Mouse (Mus musculus) CH12.LX (cell line): ENCODE data around the gene Sec16a. TPM values are rescaled to one million over a fixed set of nuclear protein-coding genes. Genes with fewer than 3 reads are reported as not detected.

Experiments used
- DNase-seq: peaks from one replicate; pipeline ENCODE4 v3.0.0-alpha.2; 2013; ENCODE audit errors: extremely low read depth
- H3K27ac ChIP-seq: 2 replicates; pipeline ENCODE4 v1.5.1; 2012; ENCODE audit warnings: low read depth, mild to moderate bottlenecking, control low read depth, moderate library complexity; ENCODE audit not compliant: insufficient read depth
- H3K27me3 ChIP-seq: replicated peaks from 2 replicates; pipeline ENCODE3; 2012; ENCODE audit warnings: inconsistent platforms
- H3K36me3 ChIP-seq, 2 experiments: replicated peaks in 1 of 2; 2 replicates each; pipeline versions ENCODE3 to v1.6.1; 2012; ENCODE audit warnings: inconsistent platforms in 1 of 2, low read length in 1 of 2, mild to moderate bottlenecking in 1 of 2, mixed read lengths in 1 of 2, moderate library complexity in 1 of 2; ENCODE audit not compliant: control insufficient read depth in 1 of 2, insufficient read depth in 1 of 2
- H3K4me1 ChIP-seq, 2 experiments: 2 replicates each; pipeline ENCODE4 v1.6.1; 2012; ENCODE audit warnings: inconsistent platforms in 1 of 2, moderate library complexity in 1 of 2; ENCODE audit not compliant: insufficient read depth in 2 of 2, control insufficient read depth in 1 of 2
- H3K4me2 ChIP-seq: 2 replicates; pipeline ENCODE4 v1.6.1; 2012; ENCODE audit warnings: low read depth, mild to moderate bottlenecking, control low read depth; ENCODE audit not compliant: poor library complexity, insufficient read depth, severe bottlenecking
- H3K4me3 ChIP-seq, 3 experiments: fragments of 150-350 bp in 1 of 3; sonication (generic) in 1 of 3; replicated peaks in 1 of 3; 2 replicates each; pipeline versions ENCODE3 to v1.5.1; 2011 to 2012; ENCODE audit warnings: low read depth in 2 of 3, low read length in 2 of 3, mild to moderate bottlenecking in 2 of 3, moderate library complexity in 2 of 3, control low read depth in 1 of 3, improper control_type of control experiment in 1 of 3, inconsistent platforms in 1 of 3, mixed read lengths in 1 of 3; ENCODE audit not compliant: poor library complexity in 1 of 3
- H3K79me2 ChIP-seq: replicated peaks from 2 replicates; pipeline ENCODE4 v1.6.1; 2012; ENCODE audit warnings: mild to moderate bottlenecking, moderate library complexity; ENCODE audit not compliant: control insufficient read depth, poor library complexity, insufficient read depth, severe bottlenecking; ENCODE audit errors: extremely low read depth
- H3K9ac ChIP-seq: 2 replicates; pipeline ENCODE4 v1.6.1; 2012; ENCODE audit warnings: low read depth, mild to moderate bottlenecking, control low read depth, moderate library complexity; ENCODE audit not compliant: insufficient read depth
- H3K9me3 ChIP-seq: replicated peaks from 2 replicates; pipeline ENCODE3; 2012; ENCODE audit warnings: low read length, inconsistent platforms, mixed read lengths
- BHLHE40 ChIP-seq: IDR thresholded peaks from 2 replicates; pipeline ENCODE4 v1.6.1; 2011; ENCODE audit warnings: mild to moderate bottlenecking, low read depth, low read length, improper control_type of control experiment
- CHD2 ChIP-seq: IDR thresholded peaks from 2 replicates; pipeline ENCODE4 v1.6.1; 2011; ENCODE audit warnings: low read length, improper control_type of control experiment
- EP300 ChIP-seq: IDR thresholded peaks from 2 replicates; pipeline ENCODE4 v1.6.1; 2011; ENCODE audit warnings: low read length, improper control_type of control experiment
- GABPA ChIP-seq: IDR thresholded peaks from 2 replicates; pipeline ENCODE4 v1.6.1; 2012; ENCODE audit warnings: low read depth, low read length, improper control_type of control experiment, inconsistent platforms; ENCODE audit not compliant: insufficient replicate concordance
- IRF4 ChIP-seq: IDR thresholded peaks from 2 replicates; pipeline ENCODE4 v1.6.1; 2014; ENCODE audit warnings: low read depth, mild to moderate bottlenecking, inconsistent platforms, low read length, improper control_type of control experiment
- JUN ChIP-seq: IDR thresholded peaks from 2 replicates; pipeline ENCODE4 v1.6.1; 2011; ENCODE audit warnings: low read depth, mild to moderate bottlenecking, low read length, improper control_type of control experiment, moderate library complexity; ENCODE audit not compliant: insufficient read depth
- JUND ChIP-seq: conservative IDR thresholded peaks from 2 replicates; pipeline ENCODE4 v1.6.1; 2011; ENCODE audit warnings: low read depth, low read length, improper control_type of control experiment
- KAT2A ChIP-seq: IDR thresholded peaks from 2 replicates; pipeline ENCODE4 v1.6.1; 2012; ENCODE audit warnings: low read length, improper control_type of control experiment, inconsistent platforms; ENCODE audit not compliant: insufficient replicate concordance
- MAFK ChIP-seq: IDR thresholded peaks from 2 replicates; pipeline ENCODE4 v1.6.1; 2011; ENCODE audit warnings: low read length, improper control_type of control experiment; ENCODE audit not compliant: insufficient replicate concordance
- MAX ChIP-seq: IDR thresholded peaks from 2 replicates; pipeline ENCODE4 v1.6.1; 2011; ENCODE audit warnings: low read length, improper control_type of control experiment
- MAZ ChIP-seq: IDR thresholded peaks from 2 replicates; pipeline ENCODE4 v1.6.1; 2012; ENCODE audit warnings: low read depth, mild to moderate bottlenecking, inconsistent platforms, low read length, improper control_type of control experiment, moderate library complexity
- MEF2A ChIP-seq: IDR thresholded peaks from 2 replicates; pipeline ENCODE4 v1.6.1; 2014; ENCODE audit warnings: low read depth, mild to moderate bottlenecking, inconsistent platforms, low read length, improper control_type of control experiment, borderline replicate concordance
- MYC ChIP-seq: IDR thresholded peaks from 2 replicates; pipeline ENCODE4 v1.6.1; 2011; ENCODE audit warnings: low read depth, mild to moderate bottlenecking, improper control_type of control experiment, low read length
- NELFE ChIP-seq: IDR thresholded peaks from 2 replicates; pipeline ENCODE4 v1.6.1; 2011; ENCODE audit warnings: low read depth, low read length, improper control_type of control experiment
- POLR2A ChIP-seq: IDR thresholded peaks from 2 replicates; pipeline ENCODE4 v1.6.1; 2011; ENCODE audit warnings: low read depth, mild to moderate bottlenecking, improper control_type of control experiment, low read length
- POLR2AphosphoS2 ChIP-seq: IDR thresholded peaks from 2 replicates; pipeline ENCODE4 v1.6.1; 2011; ENCODE audit warnings: low read depth, low read length, improper control_type of control experiment
- RAD21 ChIP-seq: IDR thresholded peaks from 2 replicates; pipeline ENCODE4 v1.6.1; 2011; ENCODE audit warnings: low read depth, mild to moderate bottlenecking, low read length, improper control_type of control experiment, moderate library complexity
- RCOR1 ChIP-seq: conservative IDR thresholded peaks from 2 replicates; pipeline ENCODE4 v1.6.1; 2012; ENCODE audit warnings: low read depth, mild to moderate bottlenecking, inconsistent platforms, low read length, improper control_type of control experiment
- SIN3A ChIP-seq: IDR thresholded peaks from 2 replicates; pipeline ENCODE4 v1.6.1; 2012; ENCODE audit warnings: low read length, improper control_type of control experiment, inconsistent platforms
- TBP ChIP-seq: conservative IDR thresholded peaks from 2 replicates; pipeline ENCODE4 v1.6.1; 2011; ENCODE audit warnings: low read depth, low read length, improper control_type of control experiment
- TCF12 ChIP-seq: IDR thresholded peaks from 2 replicates; pipeline ENCODE4 v1.6.1; 2014; ENCODE audit warnings: low read depth, mild to moderate bottlenecking, inconsistent platforms, low read length, improper control_type of control experiment
- UBTF ChIP-seq: IDR thresholded peaks from 2 replicates; pipeline ENCODE4 v1.6.1; 2012; ENCODE audit warnings: low read depth, mild to moderate bottlenecking, inconsistent platforms, low read length, improper control_type of control experiment, moderate library complexity
- USF2 ChIP-seq: conservative IDR thresholded peaks from 2 replicates; pipeline ENCODE4 v1.6.1; 2011; ENCODE audit warnings: low read depth, low read length, improper control_type of control experiment
- ZC3H11A ChIP-seq: IDR thresholded peaks from 2 replicates; pipeline ENCODE4 v1.6.1; 2012; ENCODE audit warnings: low read depth, mild to moderate bottlenecking, inconsistent platforms, low read length, improper control_type of control experiment
- ZMIZ1 ChIP-seq: IDR thresholded peaks from 2 replicates; pipeline ENCODE4 v1.6.1; 2012; ENCODE audit warnings: low read depth, mild to moderate bottlenecking, inconsistent platforms, low read length, improper control_type of control experiment
- ZNF384 ChIP-seq: IDR thresholded peaks from 2 replicates; pipeline ENCODE4 v1.6.1; 2012; ENCODE audit warnings: low read depth, low read length, improper control_type of control experiment, inconsistent platforms
- dilution Hi-C: fragments of 300-500 bp; cut with MboI; formaldehyde crosslinking; loops from 2 replicates; pipeline ENCODE4 v1.14.3; 2020; ENCODE audit warnings: low sequenced_read_pairs; ENCODE audit not compliant: extremely low pct_unique_long_range_greater_than_20kb, extremely low pct_ligation_motif_present
- in situ Hi-C: fragments of 300-500 bp; cut with MboI; formaldehyde crosslinking; loops from 3 replicates; pipeline ENCODE4 v1.14.3; 2019; ENCODE audit warnings: low sequenced_read_pairs, low pct_ligation_motif_present, low pct_unique_long_range_greater_than_20kb, mixed read lengths
- polyA plus RNA-seq: library from polyadenylated mRNA; unstranded; fragments of >175 nt; gene quantifications from 2 replicates; pipeline ENCODE4 v1.2.1, GENCODE M21; 2012; ENCODE audit warnings: low read depth; ENCODE audit not compliant: insufficient read length
- total RNA-seq, 2 experiments: library from RNA; depleted of rRNA; stranded (reverse); fragments of 300-350 nt in 1 of 2; fragments of >200 nt in 1 of 2; gene quantifications; 2 replicates each; pipeline ENCODE4 v1.2.3; 2012 to 2014

The Sec16a gene
- total and polyA plus RNA-seq, 3 experiments: 22.8 to 38.9 (median 31.8) TPM

- Histone ChIP-seq H3K79me2 (no peaks in the 10 kb centered on the region), H3K4me2 (no peak overlapping the region), H3K4me3 (no peak overlapping the region), H3K27ac (no peak overlapping the region), H3K4me1 (peaks cover 10 to 35% of the 10 kb centered on the region in 2 experiments), H3K27me3 (no peaks in the 10 kb centered on the region), H3K9ac (no peak overlapping the region), H3K36me3 (peaks cover 45 to 82% of the 10 kb centered on the region in 2 experiments), H3K9me3 (no peaks in the 10 kb centered on the region)
- in situ Hi-C loops: no loop called here
- no peak for TF ChIP-seq TBP
- TF ChIP-seq USF2: no peak
- no peak for TF ChIP-seq TCF12
- TF ChIP-seq ZMIZ1: no peak
- no peak for TF ChIP-seq RCOR1
- TF ChIP-seq RAD21: no peak
- no peak for TF ChIP-seq GABPA
- TF ChIP-seq IRF4: no peak
- no peak for TF ChIP-seq NELFE
- no peak for TF ChIP-seq KAT2A
- no peak for TF ChIP-seq BHLHE40
- no peak for TF ChIP-seq ZC3H11A
- no peak for TF ChIP-seq MEF2A
- no peak for TF ChIP-seq JUN
- TF ChIP-seq MAX: no peak
- no peak for TF ChIP-seq JUND
- no peak for TF ChIP-seq MAZ
- no peak for TF ChIP-seq UBTF
- dilution Hi-C loops: no loop called here
- no peak for DNase-seq
Observed at GRCm38 (mm10) chr2:26403306-26403705, 41.7 kb downstream of the Sec16a start.

GRCm38 (mm10) chr2:26402265-26402664 is 42.8 kb downstream of the Sec16a start:
- no peak overlapping the region for H3K4me2 ChIP-seq
- H3K36me3 ChIP-seq: peaks cover 53 to 83% of the 10 kb centered on the region in 2 experiments
- in situ Hi-C loops (no loop called here), dilution Hi-C loops (no loop called here)
- H3K9me3 ChIP-seq: no peaks in the 10 kb centered on the region
- no peak for DNase-seq
- H3K4me1 ChIP-seq: peaks cover 3 to 24% of the 10 kb centered on the region in 2 experiments
- no peaks in the 10 kb centered on the region for H3K79me2 ChIP-seq
- H3K27ac ChIP-seq: no peak overlapping the region
- H3K9ac ChIP-seq: no peak overlapping the region
- H3K27me3 ChIP-seq: no peaks in the 10 kb centered on the region
- no peak overlapping the region for H3K4me3 ChIP-seq
- no peak for TF ChIP-seq ZNF384
- TF ChIP-seq USF2: no peak
- no peak for TF ChIP-seq POLR2AphosphoS2
- TF ChIP-seq BHLHE40: no peak
- no peak for TF ChIP-seq MEF2A
- TF ChIP-seq MAX: no peak
- no peak for TF ChIP-seq EP300
- no peak for TF ChIP-seq IRF4
- TF ChIP-seq MAFK: no peak
- TF ChIP-seq POLR2A: no peak
- no peak for TF ChIP-seq RCOR1
- TF ChIP-seq MYC: no peak
- TF ChIP-seq CHD2: no peak
- TF ChIP-seq TBP: no peak
- TF ChIP-seq MAZ: no peak
- TF ChIP-seq KAT2A: no peak
- TF ChIP-seq ZMIZ1: no peak
- no peak for TF ChIP-seq GABPA
- TF ChIP-seq SIN3A: no peak
